Mouse (Mus musculus): Measurements from ENCODE around the gene Rbp4.

- TF ChIP-seq CTCF (IDR thresholded peaks at IDR 0.05; ENCODE audit: extremely low read depth, insufficient read length, insufficient replicate concordance, low read depth, low read length), result no peak
- TF ChIP-seq POLR2A (IDR thresholded peaks at IDR 0.05; ENCODE audit: low read depth, low read length), result no peak
Measured at GRCm38 (mm10) chr19:38089358-38089757, 35.7 kb downstream of the Rbp4 start.

Data from small intestine, adult 2 months (tissue).